Mouse (Mus musculus): Measurements from ENCODE around the gene Acsl5.

Acsl5 gene

GRCm38 (mm10) chr19:55241186-55241645 lies 10.5 kb upstream of the Acsl5 start, which contains the start of gene Gucy2g:
TSS of gene Gucy2g (minus strand) at chr19:55241236.
- no peak for DNase-seq

DNA sequence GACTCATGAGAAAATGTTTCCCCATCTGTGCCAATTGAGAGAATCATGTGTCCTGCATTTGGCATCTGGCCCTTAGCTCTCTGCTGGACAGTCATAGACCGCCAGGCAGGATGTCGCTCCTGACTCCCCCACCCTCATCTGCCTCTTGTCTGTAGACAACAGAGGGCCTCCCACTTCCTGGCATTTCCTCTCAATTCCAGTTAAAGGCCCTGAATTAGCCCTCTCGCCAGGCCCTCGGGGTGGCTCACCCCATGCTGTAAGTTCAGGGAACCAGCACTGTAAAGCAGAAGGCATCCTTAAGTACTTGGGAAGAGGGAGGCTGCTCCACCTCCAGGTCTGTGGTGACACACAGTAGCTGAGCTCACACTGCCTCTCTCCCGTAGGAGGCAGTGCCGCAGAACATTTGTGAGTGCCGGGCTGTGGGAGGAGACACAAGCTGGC lies 6.9 kb upstream of the Acsl5 start:
- DNase-seq, result peak; percentile 78

DNA sequence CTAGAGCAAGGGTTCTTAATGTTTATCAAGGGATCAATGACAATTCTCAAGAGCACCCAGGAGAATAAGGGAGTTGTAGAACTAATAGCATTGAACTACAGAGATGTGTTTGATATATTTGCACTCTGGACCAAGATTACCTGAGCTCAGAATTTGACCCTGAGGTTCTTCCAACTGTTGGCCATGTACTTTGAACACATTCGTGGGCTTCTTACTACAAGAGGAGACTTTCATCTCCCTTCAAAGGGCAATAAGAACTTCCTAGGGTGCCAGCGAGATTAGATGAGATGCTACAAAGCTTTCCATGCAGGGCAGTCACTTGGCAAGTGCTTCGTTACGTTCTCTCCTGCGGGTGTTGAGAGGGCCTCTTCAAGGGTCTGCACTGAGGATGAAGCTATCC lies 4.2 kb upstream of the Acsl5 start:
- no peak for DNase-seq

- no peak for DNase-seq
Observed at GRCm38 (mm10) chr19:55247991-55248520, 3.7 kb upstream of the Acsl5 start.

DNA sequence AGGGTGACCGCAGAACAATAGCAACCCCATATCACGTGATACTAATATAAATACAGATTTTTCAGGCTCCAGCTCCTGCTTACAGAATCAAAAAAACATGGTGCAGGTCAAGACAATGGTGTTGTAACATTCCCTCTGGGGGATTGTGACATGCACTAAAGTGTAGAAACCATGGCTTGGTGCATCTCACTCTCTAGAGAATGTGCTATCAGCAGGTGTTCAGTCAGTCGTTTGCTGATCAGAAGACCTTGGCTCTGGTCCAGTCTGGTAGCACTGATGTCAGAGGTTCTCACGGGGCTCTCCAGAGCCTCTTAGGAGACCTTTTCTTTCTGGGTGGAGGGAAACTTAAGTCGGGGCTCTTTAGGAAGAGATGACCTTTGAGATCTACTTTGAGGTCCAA lies 1.3 kb upstream of the Acsl5 start:
- DNase-seq, result no peak

DNA sequence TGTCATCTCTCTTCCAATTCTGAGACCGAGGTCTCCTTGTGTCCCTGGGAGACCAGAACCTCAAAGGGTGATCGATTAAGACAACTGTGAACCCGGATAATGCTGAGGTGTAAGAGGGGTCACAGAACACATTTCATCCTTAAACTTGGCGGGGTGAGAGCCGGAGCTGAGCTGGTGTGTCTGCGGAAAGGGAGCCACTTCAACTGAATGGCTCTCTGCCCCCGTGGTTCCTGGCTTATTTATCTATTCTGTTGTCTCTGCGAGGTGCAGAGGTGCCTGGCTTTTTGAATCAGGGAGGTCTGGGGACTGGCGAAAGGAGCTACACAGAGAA lies 1.5 kb downstream of the Acsl5 start:
- DNase-seq, result no peak

GRCm38 (mm10) chr19:55253570-55254441 lies 2.1 kb downstream of the Acsl5 start:
- DNase-seq, result peak; percentile 71

GRCm38 (mm10) chr19:55254513-55255016 lies 2.8 kb downstream of the Acsl5 start:
- DNase-seq, result no peak

DNA sequence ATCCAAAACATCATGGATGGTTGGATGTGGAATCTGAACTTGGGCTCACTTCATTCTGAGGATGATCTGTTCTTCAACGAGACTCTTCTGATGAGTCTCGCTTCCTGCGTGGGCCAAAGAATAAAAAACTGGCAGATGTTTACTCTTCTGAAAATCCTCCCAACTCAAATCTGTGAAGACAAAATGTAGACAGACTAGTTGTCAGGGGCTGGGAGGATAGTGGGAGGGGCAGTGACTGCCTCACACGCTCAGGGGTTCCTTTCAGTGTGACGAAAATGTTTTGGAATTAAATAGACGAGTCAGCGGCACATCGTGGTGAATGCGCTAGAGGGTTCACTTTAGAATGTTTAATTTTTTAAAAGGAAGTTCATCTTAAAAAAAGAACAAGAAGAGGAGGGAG lies 4.4 kb downstream of the Acsl5 start:
- DNase-seq, result no peak

DNA sequence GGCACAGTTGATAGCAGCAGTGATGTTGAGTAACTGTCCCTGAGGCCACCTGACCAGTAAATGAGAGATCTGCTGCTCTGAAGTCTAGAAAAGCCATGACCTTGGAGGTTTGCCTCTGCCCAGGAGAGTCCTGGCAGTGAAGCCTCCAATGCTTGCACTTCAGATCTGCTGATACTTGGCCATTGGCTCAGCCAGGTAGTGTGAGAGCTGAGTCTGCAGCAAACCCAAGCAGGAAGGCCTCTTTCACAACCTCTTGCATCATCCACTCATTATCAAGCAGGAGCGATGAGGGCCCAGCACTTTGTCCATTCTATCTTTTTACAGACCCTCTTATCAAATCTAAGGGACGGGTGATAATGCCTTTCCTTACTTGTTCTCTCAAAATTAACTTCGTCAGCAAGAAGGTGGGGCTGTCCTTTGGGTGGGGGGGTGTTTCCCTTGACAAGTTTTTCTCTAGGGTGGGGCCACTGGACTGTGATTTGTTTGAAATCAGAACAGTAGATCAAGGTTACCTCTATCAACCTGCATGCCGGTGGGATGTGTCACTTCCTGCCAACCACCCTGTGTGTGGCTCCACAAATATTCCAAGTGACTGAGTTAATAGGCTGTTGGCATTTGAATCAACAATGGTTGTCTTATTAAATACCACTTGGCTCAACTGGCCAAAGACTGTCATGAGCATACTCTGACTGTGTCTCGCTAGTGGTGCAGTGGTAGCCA lies 6.1 kb downstream of the Acsl5 start:
- peak; percentile 37 for DNase-seq

DNA sequence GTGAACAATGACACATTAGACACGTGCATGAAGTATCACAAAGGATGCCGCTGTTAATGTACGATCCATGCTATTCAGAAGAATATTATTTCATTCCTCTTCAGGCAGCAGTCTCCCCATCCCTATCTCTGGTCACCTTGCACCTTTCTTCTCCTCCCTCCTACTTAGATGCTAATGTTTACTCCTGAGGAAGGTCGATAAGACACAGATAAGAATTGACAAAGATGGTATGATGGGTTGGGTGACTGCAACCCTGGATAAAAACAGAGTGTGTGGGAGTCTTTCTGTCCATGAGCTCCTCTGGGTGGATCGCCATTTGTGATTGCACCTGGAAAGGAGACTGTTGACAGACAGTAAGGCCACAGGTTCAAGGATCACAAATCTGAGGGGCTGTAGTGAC lies 6.8 kb downstream of the Acsl5 start:
- DNase-seq, result no peak

DNA sequence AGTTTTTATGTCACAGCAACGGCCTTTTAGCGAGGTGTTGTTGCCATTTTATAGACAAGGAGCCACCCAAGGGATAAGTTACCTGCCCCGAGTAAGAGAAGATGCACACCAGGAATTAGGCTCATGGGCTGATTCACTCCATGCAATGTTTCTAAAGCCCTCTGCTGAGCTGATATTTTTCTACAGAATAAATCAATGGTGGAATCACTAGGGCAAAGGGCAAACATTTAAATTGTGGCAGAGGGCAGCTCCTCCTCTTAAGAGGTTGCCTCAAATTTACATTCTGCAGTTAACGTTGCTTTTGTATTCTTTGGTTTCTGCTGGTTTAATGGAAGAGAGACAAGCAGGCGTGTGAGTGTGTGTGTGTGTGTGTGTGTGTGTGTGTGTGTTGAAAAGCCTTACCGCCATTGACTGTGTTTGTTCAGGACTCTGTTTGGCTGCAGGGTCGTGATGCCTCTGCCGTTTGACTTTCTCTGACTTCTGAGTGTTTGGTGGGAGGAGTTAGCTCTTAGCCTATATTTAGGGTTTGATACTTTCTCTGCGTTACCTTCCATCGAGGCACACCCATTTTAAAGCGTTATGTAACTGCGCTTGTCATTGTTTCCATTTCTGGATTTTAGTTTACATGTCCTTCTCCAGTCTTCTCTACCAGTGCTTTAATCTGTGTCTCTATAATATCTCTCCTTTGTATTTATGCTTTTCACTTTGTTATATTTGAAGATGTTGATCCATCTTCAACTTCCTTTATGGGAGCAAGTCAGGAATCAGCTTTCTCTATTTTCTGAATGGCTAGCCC lies 8.8 kb downstream of the Acsl5 start:
- no peak for DNase-seq

DNA sequence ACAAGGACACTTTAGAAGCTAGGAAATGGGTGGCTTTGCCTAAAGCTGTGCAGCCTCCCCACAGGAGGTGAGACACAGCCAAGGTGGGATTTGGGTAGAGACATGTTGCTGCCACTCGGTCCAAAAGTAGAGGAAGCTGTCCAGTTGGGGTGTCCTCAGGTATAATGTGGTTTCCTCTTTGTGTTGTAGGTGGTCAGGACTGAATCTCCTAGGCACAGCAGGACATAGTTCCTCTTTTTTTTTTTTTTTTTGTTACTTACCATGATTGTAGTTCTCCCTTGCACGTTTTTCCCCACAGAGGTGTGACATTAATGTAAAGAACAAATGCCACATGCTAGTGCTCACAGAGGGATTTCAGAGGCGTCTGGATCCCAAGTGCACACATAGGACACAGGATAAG lies 13.5 kb downstream of the Acsl5 start:
- no peak for DNase-seq

DNA sequence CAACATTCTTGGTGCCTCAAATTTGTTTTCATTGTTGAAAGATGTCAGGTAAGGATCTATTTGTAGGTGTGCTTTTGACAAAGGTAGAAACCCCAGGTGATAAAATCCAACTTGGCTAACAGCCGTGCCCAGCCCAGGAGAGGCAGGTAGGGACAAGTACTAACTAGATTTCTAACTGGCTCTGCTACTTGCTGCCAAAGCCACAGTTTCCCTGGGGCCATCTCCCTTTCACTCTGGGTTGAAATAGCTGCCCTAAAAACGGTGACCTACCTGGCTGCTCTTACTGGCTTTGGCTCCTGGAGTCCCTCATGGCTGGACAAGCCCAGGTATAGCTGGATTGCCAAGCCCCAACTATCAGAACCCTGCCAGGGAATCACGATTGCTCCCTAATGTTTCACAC lies 15.0 kb downstream of the Acsl5 start:
- DNase-seq, result no peak

GRCm38 (mm10) chr19:55268150-55268549 lies 16.4 kb downstream of the Acsl5 start:
- no peak for DNase-seq

- no peak for DNase-seq
Observed at GRCm38 (mm10) chr19:55269051-55269450, 17.3 kb downstream of the Acsl5 start.

DNA sequence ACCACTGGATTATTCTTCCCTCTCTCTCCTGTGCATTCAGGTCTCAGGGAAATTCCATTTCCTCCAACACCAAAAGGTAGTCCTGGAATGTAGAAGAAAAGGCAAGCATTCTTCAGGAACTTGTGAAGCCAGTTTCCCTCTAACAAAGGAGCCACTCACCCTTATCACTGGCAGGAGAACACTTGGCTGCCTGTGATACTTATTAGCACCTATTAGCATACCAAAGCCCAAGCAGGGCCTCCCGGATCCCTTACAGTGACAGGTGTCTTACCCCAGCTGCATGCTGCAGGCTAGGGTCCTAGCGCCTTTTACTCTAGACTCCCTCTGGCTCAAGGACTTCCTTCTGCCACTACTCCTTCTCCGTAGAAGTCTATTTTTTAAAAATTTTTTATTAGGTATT lies 19.7 kb downstream of the Acsl5 start:
- no peak for DNase-seq

DNA sequence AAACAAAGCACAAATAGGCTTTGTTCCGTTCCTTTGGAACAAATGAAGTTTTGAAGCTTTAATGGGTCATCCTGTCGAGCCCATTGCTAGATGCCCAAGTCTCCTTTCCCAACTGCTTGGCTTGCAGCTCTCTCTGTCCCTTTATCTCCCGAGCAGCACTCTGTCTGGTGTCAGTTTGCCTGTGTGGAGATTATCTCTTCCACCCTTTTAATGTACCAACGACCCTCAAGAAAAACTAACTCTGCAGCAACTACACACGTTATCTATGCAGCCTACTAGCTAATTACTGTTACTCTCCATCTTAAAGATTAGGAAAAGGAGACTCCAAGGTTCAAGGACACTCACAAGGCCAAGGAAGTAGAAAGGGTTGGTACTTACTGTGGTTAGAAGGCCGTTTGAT lies 21.6 kb downstream of the Acsl5 start:
- DNase-seq, result no peak

DNA sequence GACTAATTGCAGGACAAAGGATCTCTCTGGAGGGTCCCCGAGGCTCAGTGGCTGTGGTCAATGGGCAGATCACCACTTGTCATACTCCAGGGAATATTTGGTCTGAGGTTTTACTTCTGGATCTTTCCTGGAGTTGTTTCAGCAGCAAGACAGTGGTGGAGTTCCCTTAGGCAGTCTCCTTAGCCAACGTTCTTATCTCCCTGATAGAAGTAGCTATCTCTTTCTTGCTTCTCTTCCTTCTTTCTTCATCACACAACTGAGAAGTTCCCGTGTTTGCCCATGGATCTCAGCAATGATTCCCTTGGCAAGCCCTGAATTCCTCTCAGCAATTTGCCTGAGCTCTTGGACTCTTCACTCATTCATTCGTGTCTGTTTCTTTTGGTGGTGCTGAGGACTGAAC lies 24.4 kb downstream of the Acsl5 start:
- DNase-seq, result no peak

GRCm38 (mm10) chr19:55276770-55277169 lies 25.0 kb downstream of the Acsl5 start:
- no peak for DNase-seq

DNA sequence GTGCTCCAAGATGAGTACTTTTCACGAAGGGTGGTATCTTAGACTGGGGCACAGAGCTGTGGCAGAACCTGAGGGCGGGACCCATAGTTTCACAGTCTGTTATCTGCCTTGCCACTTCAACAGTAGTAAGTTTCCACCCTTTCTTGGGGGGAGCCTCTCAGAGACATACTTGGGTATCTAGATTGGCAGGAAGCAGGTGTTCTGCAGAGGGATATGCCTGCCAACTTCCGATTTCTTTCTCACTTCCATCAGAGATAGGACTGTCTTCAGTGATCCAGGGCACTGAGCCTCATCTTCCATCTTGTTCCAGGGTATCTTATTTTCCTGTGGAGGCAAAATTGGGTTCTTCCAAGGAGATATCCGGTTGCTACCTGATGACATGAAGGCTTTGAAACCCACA lies 32.4 kb downstream of the Acsl5 start:
- DNase-seq, result no peak

- no peak for DNase-seq
Observed at GRCm38 (mm10) chr19:55286034-55286433, 34.3 kb downstream of the Acsl5 start.

DNA sequence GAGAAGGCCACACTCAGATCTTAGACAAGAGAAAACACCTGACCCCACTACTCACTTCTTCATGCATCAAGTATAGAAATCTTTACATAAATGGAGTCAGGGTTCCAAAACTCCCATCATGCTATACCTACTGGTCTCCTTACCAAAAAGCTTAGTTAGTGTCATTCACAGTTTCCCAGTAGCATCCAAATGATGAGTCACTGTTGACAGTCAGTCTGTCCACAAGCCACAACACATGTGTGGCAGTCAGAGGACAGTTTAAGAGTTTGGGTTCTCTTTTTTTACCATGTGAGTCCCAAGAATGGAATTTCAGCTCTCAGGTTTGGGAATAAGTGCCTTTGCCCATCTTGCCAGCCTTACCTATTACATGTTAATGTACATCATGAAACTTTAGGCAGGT lies 37.2 kb downstream of the Acsl5 start:
- DNase-seq, result no peak
